Mouse (Mus musculus) hindbrain, embryonic 13.5 days (tissue): ENCODE measurements around the gene Camkk1. TPM values are rescaled to one million over a fixed set of nuclear protein-coding genes. Genes with fewer than 3 reads are reported as not detected.

Experiments
- ATAC-seq: fragments of 200-750 bp; cut with Nextera tagmentation; 2 replicates; pipeline ENCODE4 v1.8.0; 2017; ENCODE audit warnings: moderate TSS enrichment; ENCODE audit not compliant: low FRiP score
- H3K27ac ChIP-seq: fragments of 300-500 bp; sonication (generic); 2 replicates; pipeline ENCODE4 v1.5.1; 2015; ENCODE audit warnings: inconsistent platforms, mild to moderate bottlenecking, moderate library complexity
- H3K27me3 ChIP-seq: fragments of 300-500 bp; sonication (generic); 2 replicates; pipeline ENCODE4 v1.6.1; 2015; ENCODE audit warnings: mild to moderate bottlenecking, inconsistent platforms
- H3K36me3 ChIP-seq: fragments of 300-500 bp; sonication (generic); 2 replicates; pipeline ENCODE4 v1.6.1; 2015; ENCODE audit warnings: mild to moderate bottlenecking, inconsistent platforms
- H3K4me1 ChIP-seq: fragments of 300-500 bp; sonication (generic); replicated peaks from 2 replicates; pipeline ENCODE4 v1.6.1; 2015; ENCODE audit warnings: inconsistent platforms
- H3K4me2 ChIP-seq: fragments of 300-500 bp; sonication (generic); 2 replicates; pipeline ENCODE4 v1.6.1; 2015; ENCODE audit warnings: inconsistent platforms, mild to moderate bottlenecking, moderate library complexity
- H3K4me3 ChIP-seq: fragments of 300-500 bp; sonication (generic); 2 replicates; pipeline ENCODE4 v1.5.1; 2015; ENCODE audit warnings: mild to moderate bottlenecking, inconsistent platforms
- H3K9ac ChIP-seq: fragments of 300-500 bp; sonication (generic); 2 replicates; pipeline ENCODE4 v1.6.1; 2015; ENCODE audit warnings: mild to moderate bottlenecking, inconsistent platforms
- H3K9me3 ChIP-seq: fragments of 300-500 bp; sonication (generic); 2 replicates; pipeline ENCODE4 v1.6.1; 2016; ENCODE audit warnings: inconsistent platforms
- WGBS: fragments of 180-500 bp; shearing (Covaris S2); methylation state at CpG from one replicate; pipeline ENCODE4 v1.1.7; 2015; 5-methylcytosine and 5-hydroxymethylcytosine counted together
- polyA plus RNA-seq: library from polyadenylated mRNA; unstranded; fragments of >200 nt; fragmentation: Nextera tagmentation; extraction: Ambion mirVana; gene quantifications from 2 replicates; pipeline ENCODE4 v1.2.1, GENCODE M21; 2015

Camkk1 gene
- polyA plus RNA-seq, 1 experiment from 2014 or later = 23.1 TPM

GRCm38 (mm10) chr11:73039102-73039799 is 20.4 kb downstream of the Camkk1 start:
- H3K27ac ChIP-seq = no peak overlapping the region
- H3K4me3 ChIP-seq = no peak overlapping the region
- H3K9ac ChIP-seq = no peak overlapping the region
- H3K27me3 ChIP-seq = no peaks in the 10 kb centered on the region
- no peaks in the 10 kb centered on the region for H3K9me3 ChIP-seq
- peaks cover 44% of the 10 kb centered on the region for H3K36me3 ChIP-seq
- ATAC-seq = peak; percentile 67; the same call in 1 of the 2 replicates
- WGBS = 56% methylated on average over 9 of the region's 9 CpGs
- no peak overlapping the region for H3K4me2 ChIP-seq
- H3K4me1 ChIP-seq = peaks cover 7% of the 10 kb centered on the region

GRCm38 (mm10) chr11:73044229-73044755 is 25.5 kb downstream of the Camkk1 start:
- no peak overlapping the region for H3K9ac ChIP-seq
- no peaks in the 10 kb centered on the region for H3K9me3 ChIP-seq
- H3K27me3 ChIP-seq = no peaks in the 10 kb centered on the region
- no peak overlapping the region for H3K27ac ChIP-seq
- no peak overlapping the region for H3K4me2 ChIP-seq
- H3K36me3 ChIP-seq = peaks cover 19% of the 10 kb centered on the region
- H3K4me3 ChIP-seq = no peak overlapping the region
- WGBS = 75% methylated on average over 6 of the region's 6 CpGs
- peaks cover 12% of the 10 kb centered on the region for H3K4me1 ChIP-seq
- ATAC-seq = no peak

GRCm38 (mm10) chr11:73044789-73045188 is 26.0 kb downstream of the Camkk1 start:
- Histone ChIP-seq H3K9ac (no peak overlapping the region), H3K9me3 (no peaks in the 10 kb centered on the region), H3K27me3 (no peaks in the 10 kb centered on the region), H3K27ac (no peak overlapping the region), H3K4me3 (no peak overlapping the region), H3K4me1 (peaks cover 17% of the 10 kb centered on the region), H3K36me3 (peaks cover 19% of the 10 kb centered on the region), H3K4me2 (no peak overlapping the region)
- ATAC-seq = no peak
- 60% methylated on average over 4 of the region's 4 CpGs for WGBS

GRCm38 (mm10) chr11:73047542-73047996 is 28.8 kb downstream of the Camkk1 start, which contains the start of gene Ncbp3:
TSS of gene Ncbp3 (plus strand) at chr11:73047783.
- peaks cover 24% of the 10 kb centered on the region for H3K36me3 ChIP-seq

GRCm38 (mm10) chr11:73048030-73048876 is 29.4 kb downstream of the Camkk1 start:
- no peaks in the 10 kb centered on the region for H3K27me3 ChIP-seq
- H3K9ac ChIP-seq = peak overlapping the region; percentile 96
- WGBS = 2% methylated on average over 48 of the region's 55 CpGs

More at GRCm38 (mm10) chr11:73047542-73047996, 28.8 kb downstream of the Camkk1 start, which contains the start of gene Ncbp3:
- peaks cover 21% of the 10 kb centered on the region for H3K4me1 ChIP-seq
- H3K9me3 ChIP-seq = no peaks in the 10 kb centered on the region
- 1% methylated on average over 39 of the region's 39 CpGs for whole genome bisulfite sequencing
- H3K27me3 ChIP-seq = no peaks in the 10 kb centered on the region
- peak within 1 kb of the TSS; percentile 96 for H3K9ac ChIP-seq
- H3K4me3 ChIP-seq = peak within 1 kb of the TSS; percentile 94
- peak within 1 kb of the TSS; percentile 94 for H3K27ac ChIP-seq
- H3K4me2 ChIP-seq = peak within 1 kb of the TSS; percentile 85
- ATAC-seq = peak; percentile 94

GRCm38 (mm10) chr11:73049335-73049734 is 30.5 kb downstream of the Camkk1 start:
- Histone ChIP-seq H3K9me3 (no peaks in the 10 kb centered on the region), H3K4me1 (peaks cover 21% of the 10 kb centered on the region), H3K27ac (peak overlapping the region; percentile 71), H3K4me3 (peak overlapping the region; percentile 94), H3K36me3 (peaks cover 36% of the 10 kb centered on the region), H3K4me2 (peak overlapping the region; percentile 85), H3K27me3 (no peaks in the 10 kb centered on the region), H3K9ac (peak overlapping the region; percentile 96)
- ATAC-seq = no peak
- WGBS = 4% methylated on average over 4 of the region's 4 CpGs

More at GRCm38 (mm10) chr11:73048030-73048876, 29.4 kb downstream of the Camkk1 start:
- Histone ChIP-seq H3K4me3 (peak overlapping the region; percentile 94), H3K4me1 (peaks cover 21% of the 10 kb centered on the region), H3K9me3 (no peaks in the 10 kb centered on the region), H3K4me2 (peak overlapping the region; percentile 85), H3K27ac (peak overlapping the region; percentile 94), H3K36me3 (peaks cover 25% of the 10 kb centered on the region)
- ATAC-seq = peak; percentile 74

- 91% methylated on average over 1 of the region's 1 CpGs for WGBS
- no peak overlapping the region for H3K27ac ChIP-seq
- H3K27me3 ChIP-seq = no peaks in the 10 kb centered on the region
- H3K36me3 ChIP-seq = peaks cover 68% of the 10 kb centered on the region
- no peak overlapping the region for H3K9ac ChIP-seq
- H3K4me2 ChIP-seq = no peak overlapping the region
- ATAC-seq = no peak
- H3K4me1 ChIP-seq = peaks cover 18% of the 10 kb centered on the region
- H3K9me3 ChIP-seq = no peaks in the 10 kb centered on the region
- H3K4me3 ChIP-seq = no peak overlapping the region
These were observed 34.0 kb downstream of the Camkk1 start for GRCm38 (mm10) chr11:73052795-73053194.

- no peaks in the 10 kb centered on the region for H3K4me1 ChIP-seq
- H3K9ac ChIP-seq = no peak overlapping the region
- H3K36me3 ChIP-seq = peaks cover 73% of the 10 kb centered on the region
These were observed 38.9 kb downstream of the Camkk1 start for GRCm38 (mm10) chr11:73057701-73058100.

GRCm38 (mm10) chr11:73059630-73060029 is 40.8 kb downstream of the Camkk1 start:
- no peaks in the 10 kb centered on the region for H3K4me1 ChIP-seq
- WGBS = 95% methylated on average over 3 of the region's 3 CpGs
- no peak overlapping the region for H3K27ac ChIP-seq
- peaks cover 61% of the 10 kb centered on the region for H3K36me3 ChIP-seq
- no peaks in the 10 kb centered on the region for H3K27me3 ChIP-seq
- no peaks in the 10 kb centered on the region for H3K9me3 ChIP-seq
- no peak overlapping the region for H3K9ac ChIP-seq
- H3K4me3 ChIP-seq = no peak overlapping the region
- no peak overlapping the region for H3K4me2 ChIP-seq
- ATAC-seq = no peak

More at GRCm38 (mm10) chr11:73057701-73058100, 38.9 kb downstream of the Camkk1 start:
- Histone ChIP-seq H3K4me3 (no peak overlapping the region), H3K27me3 (no peaks in the 10 kb centered on the region), H3K27ac (no peak overlapping the region), H3K4me2 (no peak overlapping the region), H3K9me3 (no peaks in the 10 kb centered on the region)
- WGBS = 93% methylated on average over 5 of the region's 5 CpGs
- ATAC-seq = no peak

- Histone ChIP-seq H3K9ac (no peak overlapping the region), H3K36me3 (peaks cover 53% of the 10 kb centered on the region), H3K4me1 (no peaks in the 10 kb centered on the region), H3K4me3 (no peak overlapping the region), H3K4me2 (no peak overlapping the region), H3K27ac (no peak overlapping the region), H3K27me3 (no peaks in the 10 kb centered on the region), H3K9me3 (no peaks in the 10 kb centered on the region)
- WGBS = 98% methylated on average over 3 of the region's 3 CpGs
- ATAC-seq = no peak
These were observed 42.6 kb downstream of the Camkk1 start for GRCm38 (mm10) chr11:73061413-73061812.

GRCm38 (mm10) chr11:73071839-73072238 is 53.0 kb downstream of the Camkk1 start:
- ATAC-seq = no peak
- Histone ChIP-seq H3K27me3 (no peaks in the 10 kb centered on the region), H3K27ac (no peak overlapping the region), H3K9ac (no peak overlapping the region), H3K4me2 (no peak overlapping the region), H3K36me3 (peaks cover 90% of the 10 kb centered on the region), H3K4me3 (no peak overlapping the region), H3K9me3 (no peaks in the 10 kb centered on the region), H3K4me1 (no peaks in the 10 kb centered on the region)
- 86% methylated on average over 3 of the region's 3 CpGs for WGBS

GRCm38 (mm10) chr11:73076295-73076694 is 57.5 kb downstream of the Camkk1 start:
- no peak overlapping the region for H3K4me2 ChIP-seq
- no peaks in the 10 kb centered on the region for H3K9me3 ChIP-seq
- no peak overlapping the region for H3K4me3 ChIP-seq
- WGBS = 86% methylated on average over 4 of the region's 4 CpGs
- peaks cover 88% of the 10 kb centered on the region for H3K36me3 ChIP-seq
- no peak overlapping the region for H3K27ac ChIP-seq
- ATAC-seq = no peak
- H3K27me3 ChIP-seq = no peaks in the 10 kb centered on the region
- no peak overlapping the region for H3K9ac ChIP-seq
- H3K4me1 ChIP-seq = no peaks in the 10 kb centered on the region
